Mouse (Mus musculus): ENCODE measurements at regions not wholly inside any gene's neighbourhood (a gene's known extent, or its start where the extent isn't known, plus 50 kb on each side); places are given as distances from the start of the nearest gene placed in this dataset.

- H3K4me3 ChIP-seq, result no peak overlapping the region
- H3K4me1 ChIP-seq, result no peaks in the 10 kb centered on the region
- H3K9ac ChIP-seq, result no peak overlapping the region
- H3K36me3 ChIP-seq (replicated peaks), result no peaks in the 10 kb centered on the region
- 71% methylated on average over 7 of the region's 7 CpGs for WGBS
- no peak overlapping the region for H3K4me2 ChIP-seq
- no peaks in the 10 kb centered on the region for H3K27me3 ChIP-seq (replicated peaks)
- H3K27ac ChIP-seq, result no peak overlapping the region
- no peaks in the 10 kb centered on the region for H3K9me3 ChIP-seq
- ATAC-seq (replicated peaks), result no peak
These were observed 299.8 kb downstream of the Ostf1 start for GRCm38 (mm10) chr19:18331811-18332210.

GRCm38 (mm10) chr19:18329421-18329820 lies 302.2 kb downstream of the Ostf1 start:
- no peaks in the 10 kb centered on the region for H3K36me3 ChIP-seq (replicated peaks)
- no peak overlapping the region for H3K4me3 ChIP-seq
- no peaks in the 10 kb centered on the region for H3K4me1 ChIP-seq
- H3K27ac ChIP-seq, result no peak overlapping the region
- no peak overlapping the region for H3K4me2 ChIP-seq
- 90% methylated on average over 2 of the region's 2 CpGs for WGBS
- H3K9me3 ChIP-seq, result no peaks in the 10 kb centered on the region
- ATAC-seq (replicated peaks), result no peak
- no peak overlapping the region for H3K9ac ChIP-seq
- no peaks in the 10 kb centered on the region for H3K27me3 ChIP-seq (replicated peaks)

GRCm38 (mm10) chr19:18318391-18318944 lies 313.2 kb downstream of the Ostf1 start:
- H3K36me3 ChIP-seq (replicated peaks), result no peaks in the 10 kb centered on the region
- H3K9me3 ChIP-seq, result no peaks in the 10 kb centered on the region
- no peaks in the 10 kb centered on the region for H3K4me1 ChIP-seq
- no peaks in the 10 kb centered on the region for H3K27me3 ChIP-seq (replicated peaks)
- ATAC-seq (replicated peaks), result no peak
- H3K27ac ChIP-seq, result no peak overlapping the region
- H3K4me2 ChIP-seq, result no peak overlapping the region
- no peak overlapping the region for H3K9ac ChIP-seq
- no peak overlapping the region for H3K4me3 ChIP-seq
- WGBS, result 53% methylated on average over 1 of the region's 1 CpGs

- Histone ChIP-seq H3K4me3 (no peak overlapping the region), H3K27me3 (replicated peaks) (no peaks in the 10 kb centered on the region), H3K9me3 (no peaks in the 10 kb centered on the region), H3K4me2 (no peak overlapping the region), H3K4me1 (no peaks in the 10 kb centered on the region), H3K27ac (no peak overlapping the region), H3K9ac (no peak overlapping the region), H3K36me3 (replicated peaks) (no peaks in the 10 kb centered on the region)
- 83% methylated on average over 1 of the region's 1 CpGs for WGBS
- no peak for ATAC-seq (replicated peaks)
These were observed 358.2 kb downstream of the Ostf1 start for GRCm38 (mm10) chr19:18273415-18273814.

- ATAC-seq (replicated peaks), result peak; percentile 63
- Histone ChIP-seq H3K9ac (no peak overlapping the region), H3K36me3 (replicated peaks) (no peaks in the 10 kb centered on the region), H3K27me3 (replicated peaks) (no peaks in the 10 kb centered on the region), H3K4me1 (no peaks in the 10 kb centered on the region), H3K4me3 (peak overlapping the region; percentile 17), H3K4me2 (peak overlapping the region; percentile 8), H3K9me3 (no peaks in the 10 kb centered on the region), H3K27ac (no peak overlapping the region)
- 55% methylated on average over 14 of the region's 14 CpGs for WGBS
These were observed 376.4 kb downstream of the Ostf1 start for GRCm38 (mm10) chr19:18255074-18255684.

GRCm38 (mm10) chr19:18253333-18253732 lies 378.3 kb downstream of the Ostf1 start:
- no peak overlapping the region for H3K9ac ChIP-seq
- whole genome bisulfite sequencing, result 43% methylated on average over 4 of the region's 4 CpGs
- H3K4me2 ChIP-seq, result no peak overlapping the region
- H3K27ac ChIP-seq, result no peak overlapping the region
- H3K9me3 ChIP-seq, result no peaks in the 10 kb centered on the region
- ATAC-seq (replicated peaks), result no peak
- H3K36me3 ChIP-seq (replicated peaks), result no peaks in the 10 kb centered on the region
- H3K4me1 ChIP-seq, result no peaks in the 10 kb centered on the region
- no peak overlapping the region for H3K4me3 ChIP-seq
- H3K27me3 ChIP-seq (replicated peaks), result no peaks in the 10 kb centered on the region
